Mouse (Mus musculus): ENCODE results near the gene Cfap20. TPM values are rescaled to one million over a fixed set of nuclear protein-coding genes. Genes with fewer than 3 reads are reported as not detected.
A peak's percentile ranks its signal among the peaks of the same experiment; 100 is the strongest.

Cfap20 gene
- polyA plus RNA-seq, 1 experiment from 2014 or later, result 138 TPM

DNA sequence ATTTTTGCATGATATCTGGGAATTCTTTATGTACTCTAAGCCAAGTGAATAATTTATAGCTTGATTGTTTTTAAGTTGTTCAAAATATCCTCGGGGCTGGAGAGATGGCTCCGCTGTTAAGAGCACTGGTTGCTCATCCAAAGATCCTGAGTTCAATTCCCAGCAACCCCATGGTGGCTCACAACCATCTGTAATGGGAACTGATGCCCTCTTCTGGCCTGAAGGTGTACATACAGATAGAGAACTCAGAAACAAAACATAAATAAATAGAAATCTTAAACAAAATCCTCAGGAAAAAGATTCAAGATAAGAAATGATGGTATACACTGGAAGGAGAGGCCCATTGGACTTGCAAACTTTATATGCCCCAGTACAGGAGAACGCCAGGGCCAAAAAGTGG, 1.3 kb upstream of the Cfap20 start:
- H3K4me2 ChIP-seq (replicated peaks; ENCODE audit: low read depth, low read length), result no peak overlapping the region
- TF ChIP-seq EP300 (IDR thresholded peaks at IDR 0.05), result no peak
- peak; percentile 30 for TF ChIP-seq CTCF (IDR thresholded peaks at IDR 0.05)
- ATAC-seq (no peak), DNase-seq (ENCODE audit: low spot score) (no peak)
- no peak overlapping the region for H3K9ac ChIP-seq (replicated peaks; ENCODE audit: low read depth)
- WGBS, result 94% methylated on average over 3 of the region's 3 CpGs
- H3K27me3 ChIP-seq (replicated peaks; ENCODE audit: insufficient read depth, low read length), result no peaks in the 10 kb centered on the region
- no peak overlapping the region for H3K27ac ChIP-seq (ENCODE audit: low read length)
- no peaks in the 10 kb centered on the region for H3K4me1 ChIP-seq (ENCODE audit: insufficient read depth, low read depth, low read length)
- H3K9me3 ChIP-seq (ENCODE audit: low read length), result no peaks in the 10 kb centered on the region
- no peak overlapping the region for H3K4me3 ChIP-seq (ENCODE audit: low read depth, low read length)
- no peaks in the 10 kb centered on the region for H3K36me3 ChIP-seq (ENCODE audit: insufficient read depth, low read length)

DNA sequence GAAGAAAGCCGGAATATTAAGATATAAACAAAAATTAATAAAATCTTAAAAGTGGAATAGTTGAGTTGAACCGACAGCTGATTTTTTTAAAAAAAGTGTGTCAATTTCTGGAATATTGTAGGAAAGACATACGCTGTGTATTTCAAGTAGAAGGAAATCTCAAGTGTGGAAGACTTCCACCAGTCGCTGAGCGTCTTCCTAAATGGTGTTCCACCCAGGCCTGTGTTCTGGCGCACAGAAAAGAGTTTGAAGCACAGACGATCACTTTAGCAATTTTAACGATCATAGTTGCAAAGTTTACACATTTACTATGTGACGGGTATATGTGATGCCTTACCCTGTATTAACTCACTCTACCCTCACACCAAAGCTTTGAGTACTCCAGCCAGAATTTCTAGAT, 802 bp upstream of the Cfap20 start:
- TF ChIP-seq CTCF (IDR thresholded peaks at IDR 0.05) (no peak), EP300 (IDR thresholded peaks at IDR 0.05) (no peak)
- H3K4me1 ChIP-seq (ENCODE audit: insufficient read depth, low read depth, low read length), result no peaks in the 10 kb centered on the region

DNA sequence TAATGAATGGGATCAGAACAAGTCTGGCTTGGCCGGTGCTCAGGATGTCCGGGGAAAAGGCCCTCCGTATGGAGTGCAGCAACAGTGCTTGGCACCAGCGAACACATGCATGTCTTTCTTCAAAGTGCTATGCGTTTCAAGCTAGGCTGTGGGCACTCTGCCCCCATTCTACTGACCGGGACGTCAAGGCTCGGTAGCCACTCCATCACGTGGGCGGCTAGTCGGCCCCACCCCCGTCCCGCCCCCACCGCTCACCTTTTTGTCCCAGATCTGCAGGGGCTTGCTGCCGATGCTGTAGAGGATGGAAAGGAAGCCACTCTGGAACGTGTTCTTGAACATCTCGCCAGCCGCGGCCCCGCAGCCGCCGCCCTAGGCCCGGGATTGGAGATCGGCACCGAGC, 436 bp downstream of the Cfap20 start:
- Histone ChIP-seq H3K27me3 (replicated peaks; ENCODE audit: insufficient read depth, low read length) (no peaks in the 10 kb centered on the region), H3K9me3 (ENCODE audit: low read length) (no peaks in the 10 kb centered on the region), H3K36me3 (ENCODE audit: insufficient read depth, low read length) (no peaks in the 10 kb centered on the region), H3K9ac (replicated peaks; ENCODE audit: low read depth) (peak overlapping the region; percentile 70), H3K4me1 (ENCODE audit: insufficient read depth, low read depth, low read length) (peaks cover 4% of the 10 kb centered on the region; the same call in 1 of the 2 replicates), H3K4me3 (ENCODE audit: low read depth, low read length) (peak overlapping the region; percentile 82), H3K27ac (ENCODE audit: low read length) (peak overlapping the region; percentile 85), H3K4me2 (replicated peaks; ENCODE audit: low read depth, low read length) (peak overlapping the region; percentile 71)
- DNase-seq (ENCODE audit: low spot score) (peak; percentile 44), ATAC-seq (peak; percentile 17; the same call in 1 of the 2 replicates)
- WGBS, result under 1% methylated on average over 25 of the region's 25 CpGs
- TF ChIP-seq EP300 (IDR thresholded peaks at IDR 0.05) (no peak), CTCF (IDR thresholded peaks at IDR 0.05) (no peak)

More for the DNA sequence above, 802 bp upstream of the Cfap20 start:
- H3K9ac ChIP-seq (replicated peaks; ENCODE audit: low read depth), result no peak overlapping the region
- DNase-seq (ENCODE audit: low spot score) (no peak), ATAC-seq (no peak)
- H3K27ac ChIP-seq (ENCODE audit: low read length), result no peak overlapping the region
- H3K4me3 ChIP-seq (ENCODE audit: low read depth, low read length), result peak overlapping the region; percentile 21; the same call in 1 of the 2 replicates
- no peaks in the 10 kb centered on the region for H3K27me3 ChIP-seq (replicated peaks; ENCODE audit: insufficient read depth, low read length)
- H3K4me2 ChIP-seq (replicated peaks; ENCODE audit: low read depth, low read length), result no peak overlapping the region
- no peaks in the 10 kb centered on the region for H3K36me3 ChIP-seq (ENCODE audit: insufficient read depth, low read length)
- 92% methylated on average over 9 of the region's 9 CpGs for WGBS
- no peaks in the 10 kb centered on the region for H3K9me3 ChIP-seq (ENCODE audit: low read length)

DNA sequence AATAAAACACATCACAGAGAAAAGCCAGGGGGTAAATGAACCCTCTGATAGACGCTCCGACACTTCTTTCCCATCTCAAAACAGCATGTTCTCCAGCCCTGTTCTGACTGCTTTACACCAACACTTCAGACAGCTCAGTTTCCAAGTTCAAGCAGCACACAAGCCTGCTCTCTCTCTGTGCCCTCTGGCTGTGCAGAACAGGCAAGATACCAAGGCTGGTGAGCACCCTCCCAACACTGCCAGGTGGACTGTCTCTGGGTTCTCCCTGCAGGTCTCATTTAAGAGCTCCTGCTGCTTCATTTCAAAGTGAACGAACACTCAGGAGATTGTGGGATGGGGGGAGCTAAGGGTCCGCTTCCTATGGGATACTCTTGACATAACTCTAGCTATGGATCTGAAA, 1.5 kb downstream of the Cfap20 start:
- H3K9me3 ChIP-seq (ENCODE audit: low read length), result no peaks in the 10 kb centered on the region
- H3K27me3 ChIP-seq (replicated peaks; ENCODE audit: insufficient read depth, low read length), result no peaks in the 10 kb centered on the region
- DNase-seq (ENCODE audit: low spot score) (no peak), ATAC-seq (no peak)
- H3K36me3 ChIP-seq (ENCODE audit: insufficient read depth, low read length), result no peaks in the 10 kb centered on the region
- H3K9ac ChIP-seq (replicated peaks; ENCODE audit: low read depth), result no peak overlapping the region
- H3K4me3 ChIP-seq (ENCODE audit: low read depth, low read length), result no peak overlapping the region; the same call in 1 of the 2 replicates
- TF ChIP-seq EP300 (IDR thresholded peaks at IDR 0.05) (no peak), CTCF (IDR thresholded peaks at IDR 0.05) (no peak)
- WGBS, result 52% methylated on average over 4 of the region's 4 CpGs
- peak overlapping the region; percentile 71 for H3K4me2 ChIP-seq (replicated peaks; ENCODE audit: low read depth, low read length)
- no peak overlapping the region for H3K27ac ChIP-seq (ENCODE audit: low read length)
- H3K4me1 ChIP-seq (ENCODE audit: insufficient read depth, low read depth, low read length), result peaks cover 8% of the 10 kb centered on the region; the same call in 1 of the 2 replicates

DNA sequence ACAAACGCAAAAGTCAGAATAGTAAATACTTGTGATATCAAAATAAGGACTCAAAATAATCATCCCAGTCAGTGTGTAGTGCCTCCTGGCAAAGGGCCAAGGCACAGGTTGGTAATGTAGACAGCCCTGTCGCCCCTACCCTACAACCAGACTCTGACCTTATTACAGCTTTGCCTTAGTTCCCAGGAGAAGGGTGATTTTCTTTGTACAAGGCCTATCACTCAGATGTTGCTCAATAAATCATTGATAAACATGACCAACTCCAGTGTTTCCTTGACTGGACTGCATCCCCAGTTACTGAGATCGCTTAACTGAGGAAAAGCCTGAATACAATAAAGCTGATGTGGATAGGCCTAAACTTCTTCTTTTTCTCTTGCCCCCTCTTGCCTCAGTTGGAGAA, 2.2 kb downstream of the Cfap20 start:
- H3K27ac ChIP-seq (ENCODE audit: low read length), result no peak overlapping the region
- H3K9ac ChIP-seq (replicated peaks; ENCODE audit: low read depth), result no peak overlapping the region

DNA sequence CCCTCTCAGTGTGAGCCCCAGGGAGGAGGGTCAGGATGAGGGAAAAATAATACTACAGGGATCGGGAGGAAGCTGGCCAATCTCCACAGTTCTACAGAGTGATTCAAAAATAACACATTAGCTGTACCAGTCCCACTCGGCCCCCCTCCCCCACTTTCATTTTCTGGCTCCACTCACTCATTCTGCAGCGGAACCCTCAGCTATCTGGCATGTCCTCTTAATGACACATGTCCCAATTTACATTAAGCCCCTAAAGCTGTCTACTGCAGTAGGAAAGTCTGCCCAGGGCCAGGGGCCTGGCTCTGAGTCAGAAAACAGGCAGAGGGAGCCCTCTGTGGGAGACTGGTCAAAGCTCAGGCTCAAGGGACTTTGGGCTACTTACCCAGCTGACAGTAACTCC, 4.7 kb downstream of the Cfap20 start:
- Histone ChIP-seq H3K27me3 (replicated peaks; ENCODE audit: insufficient read depth, low read length) (no peaks in the 10 kb centered on the region), H3K27ac (ENCODE audit: low read length) (peak overlapping the region; percentile 64), H3K4me2 (replicated peaks; ENCODE audit: low read depth, low read length) (0 out of 2 replicates have a peak overlapping the region, but pooled peaks have one; percentile 4), H3K4me1 (ENCODE audit: insufficient read depth, low read depth, low read length) (peaks cover 26% of the 10 kb centered on the region; the same call in 1 of the 2 replicates), H3K4me3 (ENCODE audit: low read depth, low read length) (no peak overlapping the region), H3K36me3 (ENCODE audit: insufficient read depth, low read length) (no peaks in the 10 kb centered on the region), H3K9ac (replicated peaks; ENCODE audit: low read depth) (no peak overlapping the region), H3K9me3 (ENCODE audit: low read length) (no peaks in the 10 kb centered on the region)
- peak; percentile 22 for ATAC-seq
- 23% methylated on average over 3 of the region's 3 CpGs for WGBS
- peak; percentile 83 for DNase-seq (ENCODE audit: low spot score)
- no peak for TF ChIP-seq EP300 (IDR thresholded peaks at IDR 0.05)
- peak; percentile 74 for TF ChIP-seq CTCF (IDR thresholded peaks at IDR 0.05)

More for the DNA sequence above, 2.2 kb downstream of the Cfap20 start:
- Histone ChIP-seq H3K4me1 (ENCODE audit: insufficient read depth, low read depth, low read length) (peaks cover 14% of the 10 kb centered on the region; the same call in 1 of the 2 replicates), H3K4me3 (ENCODE audit: low read depth, low read length) (no peak overlapping the region), H3K4me2 (replicated peaks; ENCODE audit: low read depth, low read length) (peak overlapping the region; percentile 71), H3K9me3 (ENCODE audit: low read length) (no peaks in the 10 kb centered on the region), H3K36me3 (ENCODE audit: insufficient read depth, low read length) (no peaks in the 10 kb centered on the region), H3K27me3 (replicated peaks; ENCODE audit: insufficient read depth, low read length) (no peaks in the 10 kb centered on the region)
- no peak for ATAC-seq
- TF ChIP-seq CTCF (IDR thresholded peaks at IDR 0.05) (no peak), EP300 (IDR thresholded peaks at IDR 0.05) (no peak)
- 50% methylated on average over 3 of the region's 3 CpGs for WGBS
- no peak for DNase-seq (ENCODE audit: low spot score)

All from lung, postnatal 0 days (tissue).